Mouse (Mus musculus) midbrain, postnatal 0 days (tissue): ENCODE measurements around the gene Ablim2. TPM values are rescaled to one million over a fixed set of nuclear protein-coding genes. Genes with fewer than 3 reads are reported as not detected.
A peak's percentile ranks its signal among the peaks of the same experiment; 100 is the strongest.

Experiments
- ATAC-seq: fragments of 200-750 bp; cut with Nextera tagmentation; 2 replicates; pipeline ENCODE4 v1.8.0; 2017; ENCODE audit warnings: moderate number of reproducible peaks, mild to moderate bottlenecking, moderate TSS enrichment, moderate library complexity; ENCODE audit not compliant: low FRiP score
- DNase-seq: peaks from one replicate; pipeline ENCODE4 v3.0.0-alpha.2; 2015; ENCODE audit warnings: low spot score
- H3K27ac ChIP-seq: fragments of 300-500 bp; sonication (generic); 2 replicates; pipeline ENCODE4 v1.5.1; 2014; ENCODE audit warnings: low read depth, mild to moderate bottlenecking, low read length, mixed read lengths
- H3K27me3 ChIP-seq: fragments of 300-500 bp; sonication (generic); 2 replicates; pipeline ENCODE4 v1.6.1; 2014; ENCODE audit warnings: low read length, control low read depth, mixed read lengths; ENCODE audit not compliant: insufficient read depth
- H3K36me3 ChIP-seq: fragments of 300-500 bp; sonication (generic); 2 replicates; pipeline ENCODE4 v1.6.1; 2014; ENCODE audit warnings: low read length, control low read depth, mixed read lengths; ENCODE audit not compliant: insufficient read depth
- H3K4me1 ChIP-seq: fragments of 300-500 bp; sonication (generic); 2 replicates; pipeline ENCODE4 v1.6.1; 2014; ENCODE audit warnings: mild to moderate bottlenecking, control low read depth, antibody characterized with exemption, low read length, mixed read lengths; ENCODE audit not compliant: insufficient read depth
- H3K4me2 ChIP-seq: fragments of 300-500 bp; sonication (generic); 2 replicates; pipeline ENCODE4 v1.6.1; 2014; ENCODE audit warnings: low read depth, mild to moderate bottlenecking, low read length, mixed read lengths; ENCODE audit not compliant: poor library complexity, severe bottlenecking
- H3K4me3 ChIP-seq: fragments of 300-500 bp; sonication (generic); 2 replicates; pipeline ENCODE4 v1.5.1; 2014; ENCODE audit warnings: low read depth, mild to moderate bottlenecking, low read length, moderate library complexity
- H3K9ac ChIP-seq: fragments of 300-500 bp; sonication (generic); replicated peaks from 2 replicates; pipeline ENCODE4 v1.6.1; 2014; ENCODE audit warnings: mild to moderate bottlenecking, low read length, moderate library complexity, mixed read lengths; ENCODE audit not compliant: poor library complexity, severe bottlenecking
- H3K9me3 ChIP-seq: fragments of 300-500 bp; sonication (generic); 2 replicates; pipeline ENCODE4 v1.6.1; 2016; ENCODE audit warnings: low read length, control low read depth
- CTCF ChIP-seq: IDR thresholded peaks from 2 replicates; pipeline ENCODE4 v1.5.1; 2016; ENCODE audit warnings: antibody characterized with exemption, mild to moderate bottlenecking
- WGBS: fragments of 180-500 bp; shearing (Covaris S2); extraction: QIAGEN DNeasy Blood & Tissue Kit; methylation state at CpG from one replicate; pipeline ENCODE4 v1.1.7; 2014; 5-methylcytosine and 5-hydroxymethylcytosine counted together
- polyA plus RNA-seq: library from polyadenylated mRNA; unstranded; fragments of >200 nt; fragmentation: Nextera tagmentation; extraction: Ambion mirVana; gene quantifications from 2 replicates; pipeline ENCODE4 v1.2.1, GENCODE M21; 2015
- total RNA-seq: library from RNA; depleted of rRNA; stranded (reverse); fragments of >200 nt; gene quantifications from 2 replicates; pipeline ENCODE4 v1.2.3, GENCODE M21; 2014

Ablim2 gene
- total and polyA plus RNA-seq, 2 experiments from 2014 or later: 32.2 to 44.9 TPM

GRCm38 (mm10) chr5:35811639-35812295 lies 54.1 kb downstream of the Ablim2 start:
- Histone ChIP-seq H3K4me1 (peaks cover 17% of the 10 kb centered on the region), H3K36me3 (peaks cover 9% of the 10 kb centered on the region), H3K9ac (no peak overlapping the region), H3K4me2 (no peak overlapping the region), H3K4me3 (no peak overlapping the region), H3K9me3 (no peaks in the 10 kb centered on the region), H3K27ac (no peak overlapping the region), H3K27me3 (no peaks in the 10 kb centered on the region)
- ATAC-seq (no peak), DNase-seq (no peak)
- TF ChIP-seq CTCF: no peak
- WGBS: 86% methylated on average over 13 of the region's 13 CpGs

DNA sequence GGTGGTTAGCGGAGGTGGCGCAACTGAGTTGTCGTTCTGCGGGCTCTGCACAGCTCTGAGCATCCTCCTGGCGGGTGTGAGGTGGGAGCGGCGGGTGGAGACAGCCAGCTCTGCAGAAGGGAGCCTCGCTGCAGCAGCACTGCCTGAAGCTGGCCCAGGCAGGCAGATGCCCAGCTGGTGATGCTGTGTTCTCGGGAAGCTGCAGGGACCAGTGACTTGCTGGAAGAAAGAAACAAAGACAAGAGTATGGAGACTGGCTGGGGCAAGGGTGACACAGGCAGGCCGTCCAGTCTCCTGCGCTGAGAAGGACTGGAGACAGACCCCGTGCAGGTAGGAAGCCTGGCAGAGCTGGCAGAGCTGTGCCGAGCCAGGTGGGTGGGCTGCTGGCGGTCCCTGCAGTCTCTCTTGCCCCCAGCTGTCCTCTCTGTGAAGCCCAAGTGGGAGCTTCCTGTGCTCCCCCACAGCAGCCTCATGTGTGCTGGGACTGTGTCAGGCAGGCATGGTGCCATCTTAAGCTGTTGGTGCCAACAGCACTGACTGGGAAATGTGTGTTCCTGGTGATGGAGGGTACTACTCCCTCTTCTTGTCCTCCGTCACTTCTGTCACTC lies 56.8 kb downstream of the Ablim2 start:
- Histone ChIP-seq H3K36me3 (0 out of 2 replicates have a peak, but pooled peaks cover 4% of the 10 kb centered on the region), H3K4me2 (no peak overlapping the region), H3K9me3 (no peaks in the 10 kb centered on the region), H3K4me1 (peaks cover 17% of the 10 kb centered on the region), H3K27ac (0 out of 2 replicates have a peak overlapping the region, but pooled peaks have one; percentile 1), H3K4me3 (no peak overlapping the region), H3K27me3 (no peaks in the 10 kb centered on the region), H3K9ac (no peak overlapping the region)
- 47% methylated on average over 15 of the region's 15 CpGs for WGBS
- DNase-seq (peak; percentile 45), ATAC-seq (peak; percentile 38)
- TF ChIP-seq CTCF: no peak

- TF ChIP-seq CTCF: no peak
- no peaks in the 10 kb centered on the region for H3K27me3 ChIP-seq
- H3K4me1 ChIP-seq: peaks cover 17% of the 10 kb centered on the region
- 0 out of 2 replicates have a peak, but pooled peaks cover 4% of the 10 kb centered on the region for H3K36me3 ChIP-seq
- H3K27ac ChIP-seq: 0 out of 2 replicates have a peak overlapping the region, but pooled peaks have one; percentile 1
- WGBS: 11% methylated on average over 2 of the region's 2 CpGs
- H3K4me2 ChIP-seq: no peak overlapping the region
- no peaks in the 10 kb centered on the region for H3K9me3 ChIP-seq
- no peak overlapping the region for H3K9ac ChIP-seq
- peak; percentile 61 for DNase-seq
- H3K4me3 ChIP-seq: no peak overlapping the region
- 0 out of 2 replicates have a peak, but pooled peaks have one; percentile 14 for ATAC-seq
Measured at GRCm38 (mm10) chr5:35815051-35815450, 57.4 kb downstream of the Ablim2 start.

- no peak for TF ChIP-seq CTCF
- DNase-seq (no peak), ATAC-seq (no peak)
- Histone ChIP-seq H3K36me3 (0 out of 2 replicates have a peak, but pooled peaks cover 3% of the 10 kb centered on the region), H3K9ac (no peak overlapping the region), H3K9me3 (no peaks in the 10 kb centered on the region), H3K27ac (no peak overlapping the region), H3K4me2 (no peak overlapping the region), H3K4me1 (peaks cover 14% of the 10 kb centered on the region), H3K4me3 (no peak overlapping the region), H3K27me3 (no peaks in the 10 kb centered on the region)
- WGBS: 86% methylated on average over 4 of the region's 5 CpGs
Measured at GRCm38 (mm10) chr5:35817266-35817665, 59.6 kb downstream of the Ablim2 start.

GRCm38 (mm10) chr5:35817882-35818281 lies 60.2 kb downstream of the Ablim2 start:
- 86% methylated on average over 3 of the region's 3 CpGs for WGBS
- no peak for DNase-seq
- Histone ChIP-seq H3K36me3 (0 out of 2 replicates have a peak, but pooled peaks cover 3% of the 10 kb centered on the region), H3K9me3 (no peaks in the 10 kb centered on the region), H3K4me3 (no peak overlapping the region), H3K4me1 (peaks cover 14% of the 10 kb centered on the region), H3K27me3 (no peaks in the 10 kb centered on the region), H3K27ac (no peak overlapping the region), H3K9ac (no peak overlapping the region), H3K4me2 (no peak overlapping the region)
- TF ChIP-seq CTCF: no peak
- ATAC-seq: no peak

- no peak for DNase-seq
- H3K4me3 ChIP-seq: no peak overlapping the region
- no peak overlapping the region for H3K4me2 ChIP-seq
- H3K9ac ChIP-seq: no peak overlapping the region
- H3K36me3 ChIP-seq: peaks cover 8% of the 10 kb centered on the region; the same call in 1 of the 2 replicates
- TF ChIP-seq CTCF: no peak
- H3K27me3 ChIP-seq: no peaks in the 10 kb centered on the region
- 78% methylated on average over 5 of the region's 5 CpGs for WGBS
- no peak overlapping the region for H3K27ac ChIP-seq
- H3K9me3 ChIP-seq: no peaks in the 10 kb centered on the region
- no peaks in the 10 kb centered on the region for H3K4me1 ChIP-seq
- ATAC-seq: no peak
Measured at GRCm38 (mm10) chr5:35822721-35823120, 65.0 kb downstream of the Ablim2 start.
